Mouse (Mus musculus): ENCODE data around the gene Capn5. TPM values are rescaled to one million over a fixed set of nuclear protein-coding genes. Genes with fewer than 3 reads are reported as not detected.

Capn5 gene
- total and polyA plus RNA-seq, 2 experiments from 2014 or later, result 20.9 to 51.9 TPM

- Histone ChIP-seq H3K27ac (ENCODE audit: low read depth, low read length) (no peak overlapping the region), H3K36me3 (ENCODE audit: insufficient read depth, low read length) (peaks cover 2% of the 10 kb centered on the region), H3K9me3 (ENCODE audit: low read length) (no peaks in the 10 kb centered on the region), H3K4me2 (ENCODE audit: low read depth, low read length, poor library complexity, severe bottlenecking) (no peak overlapping the region), H3K4me3 (ENCODE audit: low read depth, low read length) (no peak overlapping the region), H3K9ac (replicated peaks; ENCODE audit: low read length, poor library complexity, severe bottlenecking) (no peak overlapping the region), H3K4me1 (ENCODE audit: insufficient read depth, low read length) (no peaks in the 10 kb centered on the region), H3K27me3 (ENCODE audit: insufficient read depth, low read length) (no peaks in the 10 kb centered on the region)
- DNase-seq (ENCODE audit: low spot score), result no peak
- no peak; the same call in 1 of the 2 replicates for ATAC-seq (ENCODE audit: low FRiP score)
- 32% methylated on average over 3 of the region's 3 CpGs for WGBS
- TF ChIP-seq CTCF (IDR thresholded peaks at IDR 0.05), result no peak
Measured at GRCm38 (mm10) chr7:98137583-98137982, 40.5 kb downstream of the Capn5 start.

- no peak overlapping the region for H3K9ac ChIP-seq (replicated peaks; ENCODE audit: low read length, poor library complexity, severe bottlenecking)
- no peak overlapping the region for H3K27ac ChIP-seq (ENCODE audit: low read depth, low read length)
- 97% methylated on average over 8 of the region's 8 CpGs for WGBS
- TF ChIP-seq CTCF (IDR thresholded peaks at IDR 0.05), result 0 out of 2 replicates have a peak, but pooled peaks have one; percentile 13
- DNase-seq (ENCODE audit: low spot score) (no peak), ATAC-seq (ENCODE audit: low FRiP score) (no peak)
- no peak overlapping the region for H3K4me3 ChIP-seq (ENCODE audit: low read depth, low read length)
- H3K4me2 ChIP-seq (ENCODE audit: low read depth, low read length, poor library complexity, severe bottlenecking), result no peak overlapping the region
- H3K36me3 ChIP-seq (ENCODE audit: insufficient read depth, low read length), result peaks cover 40% of the 10 kb centered on the region
- H3K4me1 ChIP-seq (ENCODE audit: insufficient read depth, low read length), result no peaks in the 10 kb centered on the region
- no peaks in the 10 kb centered on the region for H3K27me3 ChIP-seq (ENCODE audit: insufficient read depth, low read length)
- no peaks in the 10 kb centered on the region for H3K9me3 ChIP-seq (ENCODE audit: low read length)
Measured at GRCm38 (mm10) chr7:98131751-98132150, 46.3 kb downstream of the Capn5 start.

GRCm38 (mm10) chr7:98125473-98125872 is 52.6 kb downstream of the Capn5 start:
- ATAC-seq (ENCODE audit: low FRiP score) (no peak), DNase-seq (ENCODE audit: low spot score) (no peak)
- Histone ChIP-seq H3K4me2 (ENCODE audit: low read depth, low read length, poor library complexity, severe bottlenecking) (no peak overlapping the region), H3K4me1 (ENCODE audit: insufficient read depth, low read length) (no peaks in the 10 kb centered on the region), H3K36me3 (ENCODE audit: insufficient read depth, low read length) (peaks cover 49% of the 10 kb centered on the region), H3K27me3 (ENCODE audit: insufficient read depth, low read length) (no peaks in the 10 kb centered on the region), H3K27ac (ENCODE audit: low read depth, low read length) (no peak overlapping the region), H3K9ac (replicated peaks; ENCODE audit: low read length, poor library complexity, severe bottlenecking) (no peak overlapping the region), H3K9me3 (ENCODE audit: low read length) (no peaks in the 10 kb centered on the region), H3K4me3 (ENCODE audit: low read depth, low read length) (no peak overlapping the region)
- WGBS, result 44% methylated on average over 5 of the region's 5 CpGs
- peak; percentile 50 for TF ChIP-seq CTCF (IDR thresholded peaks at IDR 0.05)

GRCm38 (mm10) chr7:98124701-98125100 is 53.4 kb downstream of the Capn5 start:
- WGBS, result 74% methylated on average over 5 of the region's 5 CpGs
- Histone ChIP-seq H3K36me3 (ENCODE audit: insufficient read depth, low read length) (peaks cover 44% of the 10 kb centered on the region), H3K4me3 (ENCODE audit: low read depth, low read length) (no peak overlapping the region), H3K9ac (replicated peaks; ENCODE audit: low read length, poor library complexity, severe bottlenecking) (no peak overlapping the region), H3K9me3 (ENCODE audit: low read length) (no peaks in the 10 kb centered on the region), H3K27ac (ENCODE audit: low read depth, low read length) (no peak overlapping the region), H3K4me2 (ENCODE audit: low read depth, low read length, poor library complexity, severe bottlenecking) (no peak overlapping the region), H3K27me3 (ENCODE audit: insufficient read depth, low read length) (no peaks in the 10 kb centered on the region), H3K4me1 (ENCODE audit: insufficient read depth, low read length) (no peaks in the 10 kb centered on the region)
- no peak for TF ChIP-seq CTCF (IDR thresholded peaks at IDR 0.05)
- DNase-seq (ENCODE audit: low spot score) (no peak), ATAC-seq (ENCODE audit: low FRiP score) (no peak)

- 83% methylated on average over 8 of the region's 8 CpGs for WGBS
- Histone ChIP-seq H3K4me3 (ENCODE audit: low read depth, low read length) (no peak overlapping the region), H3K4me2 (ENCODE audit: low read depth, low read length, poor library complexity, severe bottlenecking) (no peak overlapping the region), H3K9me3 (ENCODE audit: low read length) (no peaks in the 10 kb centered on the region), H3K36me3 (ENCODE audit: insufficient read depth, low read length) (peaks cover 23% of the 10 kb centered on the region), H3K27ac (ENCODE audit: low read depth, low read length) (no peak overlapping the region), H3K9ac (replicated peaks; ENCODE audit: low read length, poor library complexity, severe bottlenecking) (no peak overlapping the region), H3K27me3 (ENCODE audit: insufficient read depth, low read length) (no peaks in the 10 kb centered on the region), H3K4me1 (ENCODE audit: insufficient read depth, low read length) (no peaks in the 10 kb centered on the region)
- DNase-seq (ENCODE audit: low spot score) (no peak), ATAC-seq (ENCODE audit: low FRiP score) (no peak)
- TF ChIP-seq CTCF (IDR thresholded peaks at IDR 0.05), result no peak
Measured at GRCm38 (mm10) chr7:98121673-98122072, 56.4 kb downstream of the Capn5 start.

GRCm38 (mm10) chr7:98121241-98121640 is 56.8 kb downstream of the Capn5 start:
- no peak overlapping the region for H3K4me3 ChIP-seq (ENCODE audit: low read depth, low read length)
- H3K4me2 ChIP-seq (ENCODE audit: low read depth, low read length, poor library complexity, severe bottlenecking), result no peak overlapping the region
- peaks cover 23% of the 10 kb centered on the region for H3K36me3 ChIP-seq (ENCODE audit: insufficient read depth, low read length)
- no peak for TF ChIP-seq CTCF (IDR thresholded peaks at IDR 0.05)
- DNase-seq (ENCODE audit: low spot score) (no peak), ATAC-seq (ENCODE audit: low FRiP score) (no peak)
- H3K27ac ChIP-seq (ENCODE audit: low read depth, low read length), result no peak overlapping the region
- H3K9me3 ChIP-seq (ENCODE audit: low read length), result no peaks in the 10 kb centered on the region
- H3K4me1 ChIP-seq (ENCODE audit: insufficient read depth, low read length), result no peaks in the 10 kb centered on the region
- no peaks in the 10 kb centered on the region for H3K27me3 ChIP-seq (ENCODE audit: insufficient read depth, low read length)
- H3K9ac ChIP-seq (replicated peaks; ENCODE audit: low read length, poor library complexity, severe bottlenecking), result no peak overlapping the region
- 75% methylated on average over 3 of the region's 3 CpGs for WGBS
